Mouse (Mus musculus) forelimb bud, embryonic 11.5 days (tissue): ENCODE results near the gene Zfp820.
"Not testable (repeated sequence)": the region's sequence is repeated elsewhere in the genome, so short reads cannot be mapped to it uniquely, and the experiment has no call there.

Experiments
- DNase-seq: peaks from one replicate; pipeline ENCODE4 v3.0.0-alpha.2; 2012; ENCODE audit warnings: low read depth, low spot score

Gene Zfp820

DNA sequence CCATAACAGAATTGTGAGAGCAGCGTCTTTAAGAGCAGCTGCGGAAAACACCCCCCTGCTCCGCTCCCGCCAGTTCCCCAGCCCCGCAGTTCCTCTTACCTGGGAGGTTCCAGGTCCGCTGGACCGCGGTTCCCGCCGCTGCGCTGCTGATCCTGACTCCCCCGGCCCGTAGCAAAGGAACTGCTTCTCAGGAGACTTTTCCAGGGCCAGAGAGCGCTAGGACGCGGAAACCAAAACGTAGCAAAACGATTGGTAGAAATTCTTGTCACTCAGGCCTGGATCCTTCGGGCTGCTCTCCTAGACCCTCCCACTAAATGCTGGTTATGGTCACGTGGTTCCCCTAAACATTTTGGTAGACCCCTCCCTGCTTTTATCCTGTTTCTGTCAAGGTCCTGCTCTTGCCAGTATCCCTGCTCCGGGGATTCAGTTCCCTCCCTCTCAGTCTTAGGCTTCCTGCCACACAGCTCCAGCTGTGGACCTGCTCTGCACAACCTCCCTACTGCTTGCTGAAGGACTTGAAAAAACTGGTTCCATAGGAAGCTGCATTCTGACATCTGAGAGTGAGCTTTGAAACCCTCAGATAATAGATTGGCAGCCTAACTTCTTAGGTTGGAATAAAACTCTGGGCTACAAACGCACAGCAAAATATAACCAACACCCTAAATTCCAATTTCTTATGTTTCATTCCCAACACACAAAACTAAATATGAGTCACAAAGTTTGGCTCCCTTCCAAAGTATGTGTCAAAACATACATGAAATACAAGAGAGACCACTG lies at the start of gene Zfp820:
Gene Zfp820, minus strand, starts transcription at position 228 of the 777 bp plus-strand sequence.
- peak; percentile 97 for DNase-seq

DNA sequence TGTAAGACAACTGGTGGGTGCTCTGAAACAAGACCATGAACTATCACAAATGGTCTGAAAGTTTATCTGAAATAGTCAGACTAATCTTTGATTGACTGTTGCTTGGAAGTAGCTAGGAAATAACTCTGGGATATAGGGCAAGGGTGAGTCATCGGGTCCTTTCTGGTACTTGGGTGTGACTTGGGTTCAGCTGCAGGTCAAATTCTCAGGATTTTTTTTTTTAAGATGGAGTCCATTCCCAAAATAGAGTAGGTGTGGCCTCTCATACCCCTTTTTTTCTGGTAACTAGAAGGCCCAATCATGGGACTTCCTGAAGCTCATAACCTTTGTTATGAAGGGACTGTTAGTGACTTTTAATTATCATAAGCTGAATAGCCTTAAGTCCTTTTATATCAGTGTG lies 25.7 kb upstream of the Zfp820 start:
- DNase-seq, result no peak

- not testable (repeated sequence) for DNase-seq
Measured at GRCm38 (mm10) chr17:21846322-21846582, 680 bp upstream of the Zfp820 start.

DNA sequence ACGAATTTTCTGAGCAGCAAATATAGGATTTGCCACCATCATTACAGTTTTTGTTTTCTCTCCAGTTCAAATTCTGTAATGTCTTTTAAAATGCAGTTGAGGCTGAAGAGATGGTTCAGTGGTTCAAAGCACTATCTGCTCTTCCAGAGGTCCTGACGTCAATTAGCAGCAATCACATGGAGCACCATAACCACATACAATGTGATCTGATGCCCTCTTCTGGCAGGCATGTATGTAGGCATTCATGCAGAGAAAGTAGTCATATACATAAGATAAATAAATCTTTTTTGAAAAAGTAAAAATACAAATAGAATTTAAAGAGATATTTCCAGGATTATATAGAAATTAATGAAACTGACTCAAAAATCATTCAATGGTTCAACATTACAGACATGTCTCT lies 7.1 kb downstream of the Zfp820 start:
- DNase-seq, result no peak

- DNase-seq, result peak; percentile 50
Measured at GRCm38 (mm10) chr17:21801373-21801772, 44.2 kb downstream of the Zfp820 start.

DNA sequence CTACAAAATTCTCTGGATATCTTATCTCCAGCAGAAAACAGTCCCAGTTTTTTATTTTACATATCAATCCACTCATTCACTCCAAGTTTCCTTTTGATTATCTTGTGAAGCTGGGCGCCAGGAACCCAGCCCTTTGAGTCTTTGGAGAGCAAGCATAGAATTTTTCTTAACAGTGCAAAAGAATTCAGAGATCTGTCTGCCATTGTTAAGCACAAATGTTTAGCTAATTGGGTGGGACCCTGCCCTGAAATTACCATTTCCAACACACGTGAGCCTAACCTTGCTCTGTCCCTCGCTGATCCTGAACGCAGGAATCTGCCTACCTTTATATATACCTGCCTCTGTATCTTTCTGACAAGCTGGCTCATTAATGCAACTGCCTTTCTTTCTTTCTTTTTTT lies 53.3 kb downstream of the Zfp820 start:
- DNase-seq, result no peak

- no peak for DNase-seq
Measured at GRCm38 (mm10) chr17:21770336-21770735, 75.2 kb downstream of the Zfp820 start.
